Mouse (Mus musculus) liver, adult 2 months (tissue): ENCODE data around the gene Sebox.

ENCODE experiments used
- CTCF ChIP-seq: fragments of 200-500 bp; IDR thresholded peaks from 2 replicates; pipeline ENCODE4 v1.5.1; 2011; ENCODE audit warnings: low read depth, low read length, control low read depth
- POLR2A ChIP-seq: fragments of 200-500 bp; IDR thresholded peaks from 2 replicates; pipeline ENCODE4 v1.6.1; 2011; ENCODE audit warnings: low read length, control low read depth; ENCODE audit not compliant: insufficient read depth; ENCODE audit errors: extremely low read depth

DNA sequence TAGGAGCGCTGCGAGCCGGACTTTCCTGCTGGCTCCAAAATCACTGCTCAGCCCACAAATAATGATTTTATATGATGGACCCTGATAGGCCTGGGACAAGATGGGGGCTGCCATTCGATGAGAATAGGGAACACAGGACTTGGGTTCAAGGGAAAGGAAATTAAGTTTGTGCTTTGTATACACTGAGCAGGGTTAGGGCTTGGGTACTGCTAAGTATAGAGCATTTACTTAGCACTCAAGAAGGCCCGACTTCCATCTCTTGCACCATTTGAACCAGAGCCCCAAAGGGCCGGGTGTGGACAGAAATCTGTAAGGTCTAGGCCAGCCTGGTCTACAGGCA is 47.8 kb downstream of the Sebox start:
- TF ChIP-seq CTCF (no peak), POLR2A (no peak)
